Mouse (Mus musculus) heart, adult 2 months (tissue): ENCODE measurements around the gene Dnmbp. TPM values are rescaled to one million over a fixed set of nuclear protein-coding genes. Genes with fewer than 3 reads are reported as not detected.

Source experiments
- DNase-seq, 2 experiments: peaks; one replicate each; pipeline ENCODE4 v3.0.0; 2021
- H3K27ac ChIP-seq: fragments of 200-600 bp; 2 replicates; pipeline ENCODE4 v1.8.1; 2022
- H3K27me3 ChIP-seq: fragments of 200-500 bp; 2 replicates; pipeline ENCODE4 v1.6.1; 2012; ENCODE audit warnings: mild to moderate bottlenecking, low read length, inconsistent platforms, mixed read lengths; ENCODE audit not compliant: control insufficient read depth, insufficient read depth
- H3K36me3 ChIP-seq: fragments of 200-500 bp; 2 replicates; pipeline ENCODE4 v1.6.1; 2012; ENCODE audit warnings: low read length, inconsistent platforms; ENCODE audit not compliant: control insufficient read depth, insufficient read depth
- H3K4me1 ChIP-seq: fragments of 200-500 bp; 2 replicates; pipeline ENCODE4 v1.6.1; 2011; ENCODE audit warnings: low read length; ENCODE audit not compliant: control insufficient read depth, insufficient read depth
- H3K4me3 ChIP-seq: fragments of 200-600 bp; 2 replicates; pipeline ENCODE4 v1.8.1; 2022
- H3K79me2 ChIP-seq: fragments of 200-500 bp; replicated peaks from 2 replicates; pipeline ENCODE4 v1.6.1; 2012; ENCODE audit warnings: mild to moderate bottlenecking, inconsistent platforms, low read length, moderate library complexity, mixed read lengths; ENCODE audit not compliant: control insufficient read depth, insufficient read depth
- H3K9ac ChIP-seq: fragments of 200-500 bp; 2 replicates; pipeline ENCODE4 v1.6.1; 2012; ENCODE audit warnings: low read depth, mild to moderate bottlenecking, control low read depth, inconsistent platforms, low read length, mixed read lengths
- CTCF ChIP-seq: fragments of 200-600 bp; IDR thresholded peaks from 2 replicates; pipeline ENCODE4 v1.8.1; 2022; ENCODE audit warnings: antibody characterized with exemption, mild to moderate bottlenecking, moderate library complexity
- EP300 ChIP-seq: fragments of 200-500 bp; IDR thresholded peaks from 2 replicates; pipeline ENCODE4 v1.6.1; 2011; ENCODE audit warnings: low read depth, low read length, control low read depth; ENCODE audit not compliant: insufficient read depth
- POLR2A ChIP-seq: fragments of 200-500 bp; IDR thresholded peaks from 2 replicates; pipeline ENCODE4 v1.6.1; 2011; ENCODE audit warnings: mild to moderate bottlenecking, low read depth, low read length, control low read depth; ENCODE audit not compliant: insufficient read depth
- WGBS: fragments of 180-500 bp; shearing (Covaris S2); methylation state at CpG from one replicate; pipeline ENCODE4 v1.1.7; 2018; 5-methylcytosine and 5-hydroxymethylcytosine counted together
- intact Hi-C: fragments of 180-260 bp; cut with DNase I; formaldehyde crosslinking; loops from one replicate; pipeline ENCODE4 v1.15.1; 2025
- polyA plus RNA-seq: library from polyadenylated mRNA; depleted of rRNA; stranded (reverse); fragments of >200 nt; gene quantifications from 2 replicates; pipeline ENCODE4 v1.2.3, GENCODE M21; 2012
- total RNA-seq, 2 experiments: library from RNA; stranded (reverse); gene quantifications; 2 replicates each; pipeline ENCODE4 v1.2.3; 2021

Dnmbp gene
- total and polyA plus RNA-seq, 3 experiments: 7.1 to 9.8 (median 8.1) TPM

DNA sequence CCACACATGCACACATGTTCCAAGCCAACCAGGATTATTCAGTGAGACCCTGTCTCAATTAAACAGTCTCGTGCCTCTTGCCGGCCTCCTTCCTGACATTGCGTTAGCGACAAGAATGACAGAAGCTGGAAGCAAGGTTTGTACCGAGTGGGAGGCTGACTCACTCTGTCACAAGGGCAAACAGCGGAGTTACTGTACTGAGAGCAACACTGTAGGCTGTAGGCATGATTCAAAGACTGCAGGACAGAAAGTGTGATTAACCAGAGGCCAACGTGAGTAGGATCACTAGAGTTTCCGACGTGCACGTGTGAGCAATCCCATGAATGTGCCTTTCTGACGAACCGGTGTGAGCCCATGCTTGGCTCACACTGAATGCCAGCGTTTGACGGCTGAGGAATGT lies 43.5 kb downstream of the Dnmbp start:
- Histone ChIP-seq H3K27me3 (no peaks in the 10 kb centered on the region), H3K36me3 (no peaks in the 10 kb centered on the region), H3K4me1 (no peaks in the 10 kb centered on the region; the same call in 1 of the 2 replicates), H3K79me2 (peaks cover 1% of the 10 kb centered on the region; the same call in 1 of the 2 replicates), H3K4me3 (no peak overlapping the region), H3K9ac (no peak overlapping the region), H3K27ac (no peak overlapping the region)
- DNase-seq: no peak
- WGBS: 76% methylated on average over 14 of the region's 14 CpGs
- TF ChIP-seq EP300 (no peak), POLR2A (no peak), CTCF (no peak)
- intact Hi-C loops: no loop called here

DNA sequence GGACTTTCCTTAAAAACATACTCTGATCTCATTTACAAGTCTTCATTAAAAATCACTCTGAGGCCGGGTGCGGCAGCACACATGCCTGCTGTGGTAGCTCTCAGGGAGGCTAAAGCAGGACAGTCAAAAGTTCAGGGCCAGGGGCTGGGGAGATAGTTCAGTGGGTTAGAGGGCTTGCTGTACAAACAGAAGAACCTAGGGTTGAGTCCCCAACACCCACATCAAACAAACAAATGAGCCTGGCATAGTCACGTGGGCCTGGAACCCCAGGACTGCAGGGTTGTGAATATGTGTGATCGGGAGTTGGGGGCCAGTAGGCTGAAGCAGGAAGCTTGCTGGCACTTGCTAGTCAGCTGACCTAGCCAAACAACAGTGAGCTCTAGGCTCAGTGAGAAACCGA lies 44.0 kb downstream of the Dnmbp start:
- Histone ChIP-seq H3K4me3 (no peak overlapping the region), H3K4me1 (no peaks in the 10 kb centered on the region; the same call in 1 of the 2 replicates), H3K36me3 (no peaks in the 10 kb centered on the region), H3K79me2 (peaks cover 1% of the 10 kb centered on the region; the same call in 1 of the 2 replicates), H3K27me3 (no peaks in the 10 kb centered on the region), H3K9ac (no peak overlapping the region), H3K27ac (no peak overlapping the region)
- intact Hi-C loops: no loop called here
- DNase-seq: no peak
- TF ChIP-seq POLR2A (no peak), CTCF (no peak)
- 92% methylated on average over 5 of the region's 5 CpGs for WGBS

DNA sequence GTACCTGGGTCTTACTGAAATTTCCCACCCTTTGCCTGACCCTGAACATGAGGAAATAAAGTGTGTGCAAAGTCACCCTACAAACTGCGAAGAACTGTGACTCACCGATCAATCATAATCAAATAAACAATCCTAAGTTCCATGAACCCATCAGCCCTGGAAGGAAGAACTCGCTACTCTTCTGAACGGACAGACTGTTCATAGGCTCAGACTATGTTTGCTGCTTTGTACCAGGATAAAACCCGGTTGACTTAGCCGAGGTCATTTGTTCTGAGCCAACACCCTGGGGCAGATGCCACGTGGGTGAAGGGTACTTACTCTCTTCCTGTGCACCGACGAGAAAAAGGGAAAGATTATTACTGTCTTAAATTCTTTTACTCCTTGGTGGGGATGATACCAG lies 45.2 kb downstream of the Dnmbp start:
- peak overlapping the region; percentile 40; the same call in 1 of the 2 replicates for H3K27ac ChIP-seq
- intact Hi-C loops: no loop called here
- no peak overlapping the region for H3K4me3 ChIP-seq
- no peak overlapping the region for H3K9ac ChIP-seq
- no peak for DNase-seq
- no peaks in the 10 kb centered on the region for H3K36me3 ChIP-seq
- TF ChIP-seq POLR2A: no peak
- TF ChIP-seq EP300: no peak
- no peak for TF ChIP-seq CTCF
- peaks cover 1% of the 10 kb centered on the region; the same call in 1 of the 2 replicates for H3K79me2 ChIP-seq
- no peaks in the 10 kb centered on the region; the same call in 1 of the 2 replicates for H3K4me1 ChIP-seq
- H3K27me3 ChIP-seq: no peaks in the 10 kb centered on the region
- WGBS: 64% methylated on average over 9 of the region's 9 CpGs

DNA sequence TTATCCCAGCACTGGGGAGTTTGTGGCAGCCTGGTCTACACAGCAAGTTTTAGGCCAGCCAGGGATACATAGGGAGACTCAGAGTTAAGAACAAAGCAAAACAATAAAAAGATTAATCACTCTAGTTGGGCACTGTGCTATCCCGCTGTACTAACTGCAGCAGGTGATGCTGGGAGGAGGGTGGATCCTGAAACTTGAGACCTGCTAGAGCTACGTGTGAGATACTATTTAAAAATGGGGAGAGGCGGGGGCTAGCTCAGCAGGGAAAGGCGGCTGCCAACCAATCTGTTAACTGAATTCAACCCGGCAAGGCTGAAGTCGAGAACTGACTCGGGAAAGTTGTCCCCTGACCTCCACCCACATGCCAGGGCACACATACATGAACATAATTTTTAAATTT lies 45.9 kb downstream of the Dnmbp start:
- Histone ChIP-seq H3K27ac (peak overlapping the region; percentile 59), H3K36me3 (no peaks in the 10 kb centered on the region), H3K79me2 (peaks cover 1% of the 10 kb centered on the region; the same call in 1 of the 2 replicates), H3K4me1 (no peaks in the 10 kb centered on the region; the same call in 1 of the 2 replicates), H3K9ac (peak overlapping the region; percentile 29; the same call in 1 of the 2 replicates), H3K27me3 (no peaks in the 10 kb centered on the region), H3K4me3 (no peak overlapping the region)
- 45% methylated on average over 7 of the region's 7 CpGs for WGBS
- intact Hi-C loops: no loop called here
- TF ChIP-seq POLR2A: peak; percentile 52; the same call in 1 of the 2 replicates
- TF ChIP-seq CTCF: no peak
- TF ChIP-seq EP300: peak; percentile 29; the same call in 1 of the 2 replicates
- DNase-seq: peak in 1 of 2 experiments; percentile 40

DNA sequence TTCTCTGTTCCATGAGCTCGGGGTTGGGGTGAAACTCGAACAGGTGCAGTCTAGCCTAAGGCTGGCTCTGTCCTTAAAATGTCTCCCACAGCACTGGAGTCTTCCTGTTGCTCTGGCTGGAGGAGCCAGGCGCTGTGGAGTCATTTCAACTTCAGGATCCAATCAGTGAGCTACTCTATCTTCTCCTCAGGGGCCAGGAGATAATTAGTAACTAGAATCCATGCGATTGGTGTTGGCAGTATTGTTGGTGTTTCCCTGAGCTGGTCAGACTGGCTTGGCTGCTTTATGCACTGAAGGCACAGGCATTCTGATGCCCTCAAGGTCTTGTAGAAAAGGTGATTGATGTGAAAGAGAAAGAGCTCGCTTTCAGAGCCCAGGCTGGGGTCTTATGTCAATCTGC lies 49.5 kb downstream of the Dnmbp start:
- Histone ChIP-seq H3K79me2 (no peaks in the 10 kb centered on the region; the same call in 1 of the 2 replicates), H3K27me3 (no peaks in the 10 kb centered on the region), H3K4me3 (no peak overlapping the region), H3K4me1 (no peaks in the 10 kb centered on the region; the same call in 1 of the 2 replicates), H3K9ac (no peak overlapping the region), H3K27ac (no peak overlapping the region), H3K36me3 (no peaks in the 10 kb centered on the region)
- no peak for DNase-seq
- WGBS: 80% methylated on average over 5 of the region's 5 CpGs
- intact Hi-C loops: no loop called here
- no peak for TF ChIP-seq EP300
- TF ChIP-seq POLR2A: no peak
- TF ChIP-seq CTCF: no peak

DNA sequence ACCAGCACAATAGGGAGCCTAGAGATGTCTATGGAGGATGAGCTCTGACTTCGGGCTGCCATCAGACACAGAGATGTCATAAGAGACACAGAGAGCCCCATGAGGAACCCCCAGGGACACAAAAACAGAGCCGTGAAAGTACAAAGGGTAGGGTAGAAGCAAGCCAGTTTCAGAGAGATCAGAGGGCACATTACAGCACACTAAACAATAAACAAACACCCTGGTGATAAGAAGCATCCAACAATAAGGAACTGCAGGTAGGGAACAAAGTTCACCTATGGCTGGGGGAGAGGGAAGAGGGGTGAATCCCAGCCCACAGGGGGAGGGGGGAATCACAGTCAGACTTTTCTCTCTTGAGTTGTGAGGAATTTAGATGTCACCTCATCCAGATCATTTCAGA lies 52.3 kb downstream of the Dnmbp start:
- Histone ChIP-seq H3K4me3 (no peak overlapping the region), H3K79me2 (no peaks in the 10 kb centered on the region; the same call in 1 of the 2 replicates), H3K9ac (no peak overlapping the region), H3K27ac (no peak overlapping the region), H3K36me3 (no peaks in the 10 kb centered on the region), H3K27me3 (no peaks in the 10 kb centered on the region), H3K4me1 (no peaks in the 10 kb centered on the region)
- no peak for DNase-seq
- no peak for TF ChIP-seq CTCF
- TF ChIP-seq EP300: no peak
- TF ChIP-seq POLR2A: no peak
- intact Hi-C loops: no loop called here
- WGBS: 89% methylated on average over 2 of the region's 2 CpGs
